Mouse (Mus musculus): Measurements from ENCODE around the gene Kcne1.

Kcne1 gene

GRCm38 (mm10) chr16:92355366-92355765, 3.9 kb downstream of the Kcne1 start:
- DNase-seq = no peak

- DNase-seq = no peak
Measured at GRCm38 (mm10) chr16:92353897-92354296, 5.4 kb downstream of the Kcne1 start.

- DNase-seq = no peak
Measured at GRCm38 (mm10) chr16:92353295-92353694, 6.0 kb downstream of the Kcne1 start.

GRCm38 (mm10) chr16:92348941-92349340, 10.3 kb downstream of the Kcne1 start:
- peak; percentile 32 for DNase-seq

GRCm38 (mm10) chr16:92346297-92346916, 12.9 kb downstream of the Kcne1 start:
- no peak for DNase-seq

GRCm38 (mm10) chr16:92345177-92345576, 14.1 kb downstream of the Kcne1 start:
- DNase-seq = no peak

GRCm38 (mm10) chr16:92340612-92341511, 18.4 kb downstream of the Kcne1 start:
- DNase-seq = peak; percentile 68

- peak; percentile 83 for DNase-seq
Measured at GRCm38 (mm10) chr16:92336280-92336679, 23.0 kb downstream of the Kcne1 start.

- DNase-seq = no peak
Measured at GRCm38 (mm10) chr16:92334600-92334999, 24.7 kb downstream of the Kcne1 start.

GRCm38 (mm10) chr16:92330966-92331365, 28.3 kb downstream of the Kcne1 start:
- no peak for DNase-seq

GRCm38 (mm10) chr16:92327911-92328310, 31.4 kb downstream of the Kcne1 start:
- DNase-seq = no peak

GRCm38 (mm10) chr16:92325062-92325406, 34.2 kb downstream of the Kcne1 start:
- no peak for DNase-seq

- DNase-seq = no peak
Measured at GRCm38 (mm10) chr16:92324309-92325061, 34.8 kb downstream of the Kcne1 start.

- no peak for DNase-seq
Measured at GRCm38 (mm10) chr16:92321341-92321740, 37.9 kb downstream of the Kcne1 start, which contains the start of gene Fam243. Fam243 (minus strand) TSS chr16:92321441.

GRCm38 (mm10) chr16:92320361-92320760, 38.9 kb downstream of the Kcne1 start:
- no peak for DNase-seq

GRCm38 (mm10) chr16:92319353-92320109, 39.7 kb downstream of the Kcne1 start:
- peak; percentile 66 for DNase-seq

- DNase-seq = no peak
Measured at GRCm38 (mm10) chr16:92316049-92316738, 43.1 kb downstream of the Kcne1 start.

- peak; percentile 37 for DNase-seq
Measured at GRCm38 (mm10) chr16:92313953-92314741, 45.1 kb downstream of the Kcne1 start.

GRCm38 (mm10) chr16:92309126-92309525, 50.1 kb downstream of the Kcne1 start:
- DNase-seq = no peak

GRCm38 (mm10) chr16:92307947-92308346, 51.3 kb downstream of the Kcne1 start:
- no peak for DNase-seq

GRCm38 (mm10) chr16:92305519-92305918, 53.7 kb downstream of the Kcne1 start:
- no peak for DNase-seq
